Mouse (Mus musculus) forebrain, embryonic 14.5 days (tissue): ENCODE results near the gene Hfm1. TPM values are rescaled to one million over a fixed set of nuclear protein-coding genes. Genes with fewer than 3 reads are reported as not detected.

ENCODE experiments used
- ATAC-seq: fragments of 200-750 bp; cut with Nextera tagmentation; 2 replicates; pipeline ENCODE4 v1.8.0; 2017; ENCODE audit warnings: mild to moderate bottlenecking, moderate library complexity
- DNase-seq: peaks from one replicate; pipeline ENCODE4 v3.0.0-alpha.2; 2015; ENCODE audit warnings: low spot score
- H3K27ac ChIP-seq: fragments of 300-500 bp; sonication (generic); 2 replicates; pipeline ENCODE4 v1.5.1; 2014; ENCODE audit warnings: low read depth, mild to moderate bottlenecking, control low read depth, low read length, moderate library complexity
- H3K27me3 ChIP-seq: fragments of 300-500 bp; sonication (generic); replicated peaks from 2 replicates; pipeline ENCODE4 v1.6.1; 2014; ENCODE audit warnings: low read length, control low read depth, mixed read lengths; ENCODE audit not compliant: control insufficient read depth, insufficient read depth
- H3K36me3 ChIP-seq: fragments of 300-500 bp; sonication (generic); 2 replicates; pipeline ENCODE4 v1.6.1; 2014; ENCODE audit warnings: low read length, control low read depth; ENCODE audit not compliant: control insufficient read depth, insufficient read depth
- H3K4me1 ChIP-seq: fragments of 300-500 bp; sonication (generic); 2 replicates; pipeline ENCODE4 v1.6.1; 2014; ENCODE audit warnings: antibody characterized with exemption, low read length, control low read depth; ENCODE audit not compliant: control insufficient read depth, insufficient read depth
- H3K4me2 ChIP-seq: fragments of 300-500 bp; sonication (generic); 2 replicates; pipeline ENCODE4 v1.6.1; 2014; ENCODE audit warnings: mild to moderate bottlenecking, control low read depth, low read length
- H3K4me3 ChIP-seq: fragments of 300-500 bp; sonication (generic); 2 replicates; pipeline ENCODE4 v1.5.1; 2014; ENCODE audit warnings: low read depth, low read length, control low read depth
- H3K9ac ChIP-seq: fragments of 300-500 bp; sonication (generic); 2 replicates; pipeline ENCODE4 v1.6.1; 2014; ENCODE audit warnings: mild to moderate bottlenecking, low read length, control low read depth, moderate library complexity
- H3K9me3 ChIP-seq: fragments of 300-500 bp; sonication (generic); replicated peaks from 2 replicates; pipeline ENCODE4 v1.6.1; 2016; ENCODE audit warnings: low read length, control low read depth, mixed read lengths; ENCODE audit not compliant: control insufficient read depth
- WGBS: fragments of 180-500 bp; shearing (Covaris S2); extraction: QIAGEN DNeasy Blood & Tissue Kit; methylation state at CpG from one replicate; pipeline ENCODE4 v1.1.7; 2014; 5-methylcytosine and 5-hydroxymethylcytosine counted together
- polyA plus RNA-seq: library from polyadenylated mRNA; unstranded; fragments of >200 nt; fragmentation: Nextera tagmentation; extraction: Ambion mirVana; gene quantifications from 2 replicates; pipeline ENCODE4 v1.2.1, GENCODE M21; 2014

The Hfm1 gene
- 4.2 and 4.7 TPM in 2 replicates for polyA plus RNA-seq

DNA sequence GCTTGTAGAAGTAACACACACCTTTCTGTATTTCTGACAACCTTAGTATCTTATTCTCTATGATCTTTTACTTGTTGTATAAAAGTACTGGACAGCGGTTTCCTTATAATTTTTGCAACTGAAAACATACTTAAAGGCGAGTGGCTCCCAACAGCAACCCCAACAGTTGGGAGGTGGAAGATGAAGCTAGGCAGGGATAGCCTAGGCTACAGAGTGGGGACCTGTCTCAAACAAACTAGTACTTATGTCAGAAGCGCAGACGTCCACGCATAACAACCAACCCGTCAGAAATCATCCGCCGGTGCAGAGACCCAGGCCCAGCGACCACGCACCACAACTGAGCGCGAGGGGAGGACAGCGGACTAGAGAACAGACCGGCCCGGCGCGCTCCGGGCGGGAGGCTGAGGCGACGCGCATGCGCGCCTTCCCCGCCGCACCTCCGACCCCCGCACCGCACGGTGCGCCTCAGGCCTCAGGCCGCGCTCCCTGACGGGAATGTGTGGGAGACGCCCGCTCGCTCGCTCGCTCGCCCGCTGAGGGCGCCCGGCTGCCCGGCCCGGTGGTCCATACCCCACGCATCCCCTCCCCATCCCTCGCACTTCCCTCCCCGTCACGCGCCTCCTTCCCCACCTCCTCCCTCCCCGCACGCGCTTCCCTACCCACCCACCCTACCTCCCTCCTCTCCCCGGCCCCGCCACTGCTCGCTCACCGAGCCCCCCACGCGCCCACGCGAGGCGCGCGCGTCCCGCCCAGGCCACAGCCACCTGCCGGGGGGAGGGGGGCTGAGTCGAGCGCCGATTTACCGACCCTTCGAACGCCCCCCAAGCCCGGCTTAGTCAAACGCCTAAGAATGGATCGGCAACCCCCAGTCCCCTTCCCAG lies at the start of gene Hfm1:
TSS of gene Hfm1 (minus strand) at position 834 of the 881 bp plus-strand sequence.
- 1% methylated on average over 58 of the region's 76 CpGs for WGBS
- DNase-seq (peak; percentile 83), ATAC-seq (peak; percentile 98)
- Histone ChIP-seq H3K9ac (peak within 1 kb of the TSS; percentile 82), H3K4me2 (peak within 1 kb of the TSS; percentile 58), H3K27ac (peak within 1 kb of the TSS; percentile 80), H3K4me1 (no peaks in the 10 kb centered on the region), H3K36me3 (no peaks in the 10 kb centered on the region), H3K4me3 (peak within 1 kb of the TSS; percentile 58), H3K9me3 (no peaks in the 10 kb centered on the region), H3K27me3 (no peaks in the 10 kb centered on the region)

DNA sequence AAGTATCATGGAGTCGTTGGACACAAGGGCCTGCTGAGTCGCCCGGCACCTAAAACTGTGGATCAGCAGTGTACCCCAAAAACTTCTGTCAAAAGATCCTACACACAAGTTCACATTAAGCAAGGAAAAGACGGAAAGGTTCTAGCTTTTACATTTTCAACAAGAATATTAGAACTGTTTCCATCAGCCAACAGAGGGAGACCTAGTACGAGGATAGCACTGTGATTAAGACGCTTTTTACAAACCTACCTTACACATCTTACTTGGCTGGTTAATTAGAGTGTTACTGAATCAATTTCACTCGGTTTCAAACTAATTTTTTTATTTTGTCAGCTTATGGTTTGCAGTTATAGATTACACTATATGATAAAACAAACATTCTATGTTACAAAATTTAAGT lies 47.8 kb upstream of the Hfm1 start:
- ATAC-seq (no peak), DNase-seq (no peak)
- no peak overlapping the region for H3K4me2 ChIP-seq
- H3K9ac ChIP-seq = no peak overlapping the region
- WGBS = 91% methylated on average over 7 of the region's 7 CpGs
- no peaks in the 10 kb centered on the region for H3K4me1 ChIP-seq
- H3K27ac ChIP-seq = no peak overlapping the region
- no peaks in the 10 kb centered on the region for H3K27me3 ChIP-seq
- no peak overlapping the region for H3K4me3 ChIP-seq
- H3K36me3 ChIP-seq = peaks cover 86% of the 10 kb centered on the region
- H3K9me3 ChIP-seq = no peaks in the 10 kb centered on the region

GRCm38 (mm10) chr5:106967578-106967977 lies 41.5 kb upstream of the Hfm1 start:
- DNase-seq = no peak
- H3K27ac ChIP-seq = no peak overlapping the region
- WGBS = 92% methylated on average over 1 of the region's 1 CpGs
- H3K4me1 ChIP-seq = peaks cover 3% of the 10 kb centered on the region
- no peak overlapping the region for H3K4me3 ChIP-seq
- no peak overlapping the region for H3K4me2 ChIP-seq
- peaks cover 35% of the 10 kb centered on the region for H3K36me3 ChIP-seq
- no peaks in the 10 kb centered on the region for H3K9me3 ChIP-seq
- no peak for ATAC-seq
- no peaks in the 10 kb centered on the region for H3K27me3 ChIP-seq
- no peak overlapping the region for H3K9ac ChIP-seq

- peaks cover 27% of the 10 kb centered on the region for H3K36me3 ChIP-seq
- 91% methylated on average over 3 of the region's 3 CpGs for WGBS
- no peaks in the 10 kb centered on the region for H3K9me3 ChIP-seq
- H3K27me3 ChIP-seq = no peaks in the 10 kb centered on the region
- no peak overlapping the region for H3K27ac ChIP-seq
- no peak overlapping the region for H3K4me2 ChIP-seq
- no peak overlapping the region for H3K9ac ChIP-seq
- H3K4me1 ChIP-seq = peaks cover 3% of the 10 kb centered on the region
- no peak for DNase-seq
- no peak overlapping the region for H3K4me3 ChIP-seq
- no peak for ATAC-seq
Measured at GRCm38 (mm10) chr5:106966443-106966842, 40.3 kb upstream of the Hfm1 start.

DNA sequence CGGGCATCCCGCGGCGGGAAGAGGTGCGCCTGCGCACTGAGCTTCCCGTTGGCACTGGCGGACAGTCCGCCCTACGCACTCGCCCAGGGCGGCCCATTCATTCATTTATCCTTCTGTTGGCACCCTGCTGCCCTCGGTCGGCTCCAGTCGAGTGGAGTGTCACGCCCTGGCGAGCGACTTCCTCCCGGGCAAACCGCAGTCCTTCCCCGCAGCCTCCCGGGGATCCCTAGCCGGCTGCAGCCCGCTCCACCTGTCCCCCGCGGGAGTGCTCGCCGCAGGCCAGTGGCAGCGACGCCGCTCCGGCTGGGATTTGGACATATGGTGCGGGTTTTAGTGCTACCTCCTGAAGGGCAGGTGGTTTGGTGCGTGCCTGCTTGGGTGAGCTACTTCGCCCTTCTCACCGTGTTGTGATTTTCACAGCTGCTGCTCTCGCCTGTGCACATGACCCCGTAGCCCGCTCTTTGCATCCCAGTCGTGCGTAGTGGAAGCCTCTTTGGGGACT lies 38.4 kb upstream of the Hfm1 start:
- Histone ChIP-seq H3K4me3 (peak overlapping the region; percentile 82), H3K9ac (peak overlapping the region; percentile 84), H3K27me3 (no peaks in the 10 kb centered on the region), H3K4me1 (peaks cover 3% of the 10 kb centered on the region), H3K36me3 (peaks cover 11% of the 10 kb centered on the region), H3K9me3 (no peaks in the 10 kb centered on the region), H3K27ac (peak overlapping the region; percentile 74), H3K4me2 (peak overlapping the region; percentile 88)
- ATAC-seq (peak; percentile 92), DNase-seq (peak; percentile 20)
- under 1% methylated on average over 41 of the region's 41 CpGs for WGBS

DNA sequence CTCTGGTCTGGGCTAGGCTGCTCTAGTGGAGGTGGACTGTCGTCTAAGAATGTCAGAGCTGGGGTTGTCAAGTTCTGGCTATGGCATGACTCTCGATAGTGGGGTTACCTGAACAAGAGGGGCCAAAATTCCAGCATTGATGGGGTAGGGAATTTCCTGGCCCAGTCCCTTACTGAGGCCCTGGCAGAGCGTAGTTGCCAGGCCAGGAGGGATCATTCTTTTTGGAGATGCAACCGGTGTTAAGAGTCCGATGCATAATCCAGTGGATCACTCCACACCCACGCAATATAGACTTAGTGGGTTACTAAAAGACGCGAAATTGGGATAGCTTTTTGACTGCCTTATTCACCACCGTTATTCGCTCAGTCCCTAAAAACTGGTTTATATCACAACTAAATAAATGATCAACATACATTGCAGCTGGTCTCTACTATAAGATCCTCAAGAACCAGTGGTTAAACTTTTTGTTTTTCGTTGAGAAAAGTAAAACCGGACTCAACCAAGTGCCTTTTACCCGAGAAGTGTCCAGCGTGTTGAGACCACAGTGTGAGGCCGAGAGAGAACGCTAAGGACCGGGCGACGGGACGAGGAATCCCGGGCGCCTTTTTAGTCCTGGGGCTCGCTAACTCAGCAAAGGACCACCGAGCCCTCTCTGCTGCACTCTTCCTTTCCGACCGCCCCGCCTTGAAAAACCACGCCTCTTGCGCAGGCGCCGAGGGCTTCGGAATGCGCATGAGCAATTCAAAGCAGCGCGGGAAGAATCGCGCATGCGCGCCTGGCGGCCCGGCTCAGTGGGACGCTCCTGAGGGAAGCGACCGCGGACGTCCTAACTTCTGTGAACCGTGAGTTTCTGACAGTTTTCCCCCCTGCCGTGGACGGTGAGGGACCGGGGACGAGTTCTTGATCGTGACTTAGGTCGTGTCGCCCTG lies 37.7 kb upstream of the Hfm1 start, which contains the start of gene Cdc7:
TSS of gene Cdc7 (plus strand) at position 739 of the 929 bp plus-strand sequence.
- Histone ChIP-seq H3K4me3 (peak within 1 kb of the TSS; percentile 82), H3K36me3 (peaks cover 5% of the 10 kb centered on the region; the same call in 1 of the 2 replicates), H3K27ac (peak within 1 kb of the TSS; percentile 74), H3K9me3 (no peaks in the 10 kb centered on the region), H3K4me2 (peak within 1 kb of the TSS; percentile 88), H3K27me3 (no peaks in the 10 kb centered on the region), H3K9ac (peak within 1 kb of the TSS; percentile 84), H3K4me1 (peaks cover 3% of the 10 kb centered on the region)
- ATAC-seq (peak; percentile 96), DNase-seq (peak; percentile 97)
- WGBS = 5% methylated on average over 54 of the region's 54 CpGs

DNA sequence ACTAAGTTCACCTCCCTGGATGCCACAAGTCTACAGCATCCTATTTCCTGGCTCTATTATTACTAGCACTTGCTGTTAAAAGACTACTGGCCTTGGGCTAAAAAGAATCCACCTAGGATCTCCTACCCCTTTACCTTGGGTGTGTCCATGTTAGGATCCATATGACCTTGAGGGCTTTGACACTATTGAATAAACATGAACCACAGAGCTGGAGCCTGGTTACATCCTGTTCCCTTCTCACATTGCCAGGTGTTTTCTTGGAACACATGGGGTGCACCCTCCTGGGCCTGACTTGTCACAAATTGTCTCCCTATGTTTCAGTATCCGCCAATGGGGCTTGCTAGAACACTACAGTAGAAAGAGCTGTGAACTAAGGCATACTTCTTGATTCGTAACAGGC lies 34.3 kb upstream of the Hfm1 start:
- Histone ChIP-seq H3K27me3 (no peaks in the 10 kb centered on the region), H3K4me2 (no peak overlapping the region), H3K4me1 (peaks cover 3% of the 10 kb centered on the region), H3K9me3 (no peaks in the 10 kb centered on the region), H3K4me3 (no peak overlapping the region), H3K36me3 (no peaks in the 10 kb centered on the region), H3K9ac (no peak overlapping the region), H3K27ac (no peak overlapping the region)
- ATAC-seq (no peak), DNase-seq (no peak)
- WGBS = 85% methylated on average over 2 of the region's 2 CpGs

DNA sequence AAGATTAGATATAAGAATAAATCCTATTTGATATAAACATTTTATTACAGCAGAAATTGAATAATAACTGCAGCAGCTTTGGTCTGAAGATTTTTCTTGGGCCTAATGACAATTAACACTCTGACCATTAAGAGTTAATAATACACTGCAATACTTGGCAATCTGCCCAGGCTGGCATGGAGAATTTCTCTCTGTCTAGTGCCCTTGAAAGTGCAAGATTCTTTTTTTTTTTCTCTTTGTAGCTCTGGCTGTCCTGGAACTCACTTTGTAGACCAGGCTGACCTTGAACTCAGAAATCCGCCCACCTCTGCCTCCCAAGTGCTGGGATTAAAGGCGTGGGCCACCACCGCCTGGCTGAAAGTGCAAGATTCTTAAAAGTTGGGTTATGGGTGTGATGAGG lies 32.9 kb upstream of the Hfm1 start:
- Histone ChIP-seq H3K4me2 (no peak overlapping the region), H3K36me3 (no peaks in the 10 kb centered on the region), H3K9me3 (no peaks in the 10 kb centered on the region), H3K9ac (no peak overlapping the region), H3K27me3 (no peaks in the 10 kb centered on the region), H3K4me1 (peaks cover 3% of the 10 kb centered on the region; the same call in 1 of the 2 replicates), H3K4me3 (no peak overlapping the region), H3K27ac (no peak overlapping the region)
- no peak for ATAC-seq
- 58% methylated on average over 3 of the region's 3 CpGs for WGBS
- DNase-seq = peak; percentile 73
